Mouse (Mus musculus) cerebral cortex, adult 2 months (tissue): ENCODE data around the gene Atp2a3.

Experiments
- WGBS: fragments of 180-500 bp; shearing (Covaris S2); methylation state at CpG from one replicate; pipeline ENCODE4 v1.1.7; 2018; 5-methylcytosine and 5-hydroxymethylcytosine counted together

Atp2a3 gene

DNA sequence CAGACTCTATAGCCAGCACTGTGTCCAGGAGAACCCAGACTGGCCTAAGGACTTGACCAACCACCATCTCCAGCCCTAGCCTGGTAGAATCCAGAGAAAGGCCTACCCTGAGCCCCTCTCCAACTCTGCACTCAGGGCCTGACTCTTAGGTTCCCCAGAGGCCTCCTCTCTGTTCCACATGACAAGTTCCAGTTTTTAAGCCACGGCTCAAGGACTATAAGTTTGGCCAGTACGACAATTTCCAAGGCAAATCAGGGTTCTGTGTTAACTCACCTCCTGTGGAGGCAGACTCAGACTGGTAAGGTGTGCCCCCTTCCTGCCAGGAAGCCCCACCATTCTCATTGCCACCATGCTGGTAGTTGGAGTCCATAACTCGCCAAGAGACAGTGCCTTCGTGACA, 6.8 kb upstream of the Atp2a3 start:
- WGBS: 77% methylated on average over 4 of the region's 4 CpGs

DNA sequence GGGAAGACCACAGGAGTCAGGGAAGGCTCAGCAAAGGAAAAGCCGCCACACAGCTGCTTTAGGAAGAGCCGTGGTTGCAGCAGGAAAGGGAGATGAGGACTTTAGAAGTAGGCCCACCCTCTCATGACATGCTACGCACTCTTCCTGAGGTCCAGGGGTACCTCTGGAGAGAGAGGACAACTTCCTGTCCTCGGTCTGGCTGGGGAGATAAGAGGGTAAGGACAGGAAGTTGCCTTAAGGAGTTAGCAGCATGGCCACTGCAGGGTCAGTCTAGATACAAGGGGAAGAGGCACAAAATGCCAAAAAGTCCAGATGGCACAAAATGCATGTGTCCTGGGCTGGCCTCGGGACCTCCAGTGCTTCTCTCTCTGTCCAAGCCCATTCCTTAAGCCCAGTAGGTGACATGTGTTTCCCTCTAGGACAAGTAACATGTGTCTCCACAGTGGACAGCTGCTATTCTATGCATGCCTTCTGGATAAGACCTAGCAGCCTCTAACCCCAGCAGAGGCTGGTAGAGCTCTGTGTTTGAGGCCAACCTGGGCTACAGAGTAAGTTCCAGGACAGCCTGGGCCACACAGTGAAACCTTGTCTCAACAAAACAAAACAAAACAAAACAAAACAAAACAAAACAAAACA, 5.5 kb upstream of the Atp2a3 start:
- WGBS: 84% methylated on average over 5 of the region's 5 CpGs

DNA sequence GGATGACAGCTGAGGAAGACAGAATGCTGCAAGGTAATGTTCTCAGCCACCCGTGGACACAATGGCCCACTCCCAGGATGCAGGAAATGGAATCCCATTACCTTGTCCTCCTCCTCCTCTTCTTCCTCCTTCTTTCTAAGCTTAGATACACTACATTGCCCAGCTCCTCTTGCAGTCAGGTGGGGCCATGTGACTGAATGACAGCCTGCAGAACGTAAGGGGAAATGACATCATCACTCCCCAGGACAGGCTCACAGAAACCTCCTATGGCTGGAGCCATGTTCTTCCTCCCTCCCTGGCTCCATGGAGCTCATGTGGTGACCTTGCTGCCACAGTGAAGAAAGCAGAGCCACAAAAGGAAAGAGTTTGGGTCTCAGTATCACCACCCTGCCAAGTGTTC, 3.7 kb upstream of the Atp2a3 start:
- 67% methylated on average over 2 of the region's 2 CpGs for WGBS

DNA sequence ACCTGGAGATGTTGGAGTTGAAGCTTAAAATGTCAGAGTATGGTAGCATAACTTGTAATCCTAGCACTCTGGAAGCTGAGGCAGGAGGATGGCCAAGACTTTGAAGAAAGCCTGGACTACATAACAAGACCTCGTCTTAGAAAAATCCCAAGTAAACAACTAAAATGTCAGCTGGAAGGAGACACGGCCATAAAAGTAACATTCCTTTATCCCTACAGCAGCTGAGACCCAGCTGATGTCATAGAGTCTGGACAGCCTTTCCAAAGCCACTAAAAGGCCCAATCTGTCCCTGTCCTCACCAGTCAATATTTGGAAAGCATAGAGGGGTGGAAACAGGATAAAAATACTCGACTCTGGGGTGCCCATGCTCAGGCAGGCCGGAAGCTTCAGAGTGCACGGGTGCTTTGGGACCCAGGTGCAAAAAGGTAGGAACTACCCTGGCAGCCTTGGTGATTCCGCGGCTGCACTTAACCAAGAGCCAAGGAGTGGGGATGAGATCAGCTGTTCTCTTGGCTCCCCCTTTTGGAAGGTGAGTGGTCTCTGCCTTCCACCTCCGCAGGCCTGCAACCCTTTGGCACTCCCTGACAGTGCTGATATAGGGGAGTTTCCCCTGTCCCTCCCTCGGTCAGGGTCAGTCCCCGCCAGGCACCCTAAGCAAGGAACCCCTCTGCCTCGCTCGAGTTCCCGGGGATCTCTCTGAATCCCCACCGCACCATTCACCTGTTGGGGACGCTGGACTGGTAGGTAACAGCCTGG, 867 bp upstream of the Atp2a3 start:
- WGBS: 48% methylated on average over 15 of the region's 15 CpGs

DNA sequence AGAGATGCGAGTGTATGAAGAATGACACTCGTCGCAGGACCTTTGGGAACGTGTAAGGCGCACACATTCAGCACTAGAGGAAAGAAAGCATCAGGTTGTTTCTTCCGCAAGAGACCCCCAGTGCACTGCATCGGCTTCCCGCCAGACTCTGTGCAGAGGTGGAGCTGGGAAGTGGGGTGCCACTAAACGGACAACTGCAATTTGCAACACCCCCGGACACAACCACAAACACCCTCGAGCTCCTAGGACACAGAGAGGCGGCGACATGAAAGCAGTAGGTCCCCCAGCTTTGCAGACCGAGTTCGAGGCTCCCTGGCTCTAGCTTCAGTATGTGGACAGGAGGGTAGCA, 272 bp upstream of the Atp2a3 start:
- 17% methylated on average over 15 of the region's 15 CpGs for whole genome bisulfite sequencing

DNA sequence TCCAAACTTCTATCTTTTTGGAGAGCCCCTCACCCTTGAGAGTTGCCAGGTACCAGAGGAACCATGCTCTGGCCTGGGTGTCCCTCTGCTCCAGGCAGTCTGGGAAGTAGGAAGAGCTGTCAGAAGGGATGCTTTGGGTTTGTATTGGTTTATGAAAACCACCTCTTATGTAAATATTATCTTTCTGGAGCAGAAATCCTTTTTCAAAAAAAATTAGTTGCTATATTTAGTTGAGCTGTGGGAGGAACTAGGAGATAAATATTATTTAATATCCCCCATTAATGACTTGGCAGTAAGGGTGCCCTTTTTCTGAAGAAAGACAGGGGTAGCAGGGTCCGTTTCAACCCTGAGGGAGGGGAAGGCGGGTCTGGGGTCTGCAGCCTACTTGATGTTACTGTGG, 1.4 kb downstream of the Atp2a3 start:
- WGBS: 88% methylated on average over 2 of the region's 2 CpGs

DNA sequence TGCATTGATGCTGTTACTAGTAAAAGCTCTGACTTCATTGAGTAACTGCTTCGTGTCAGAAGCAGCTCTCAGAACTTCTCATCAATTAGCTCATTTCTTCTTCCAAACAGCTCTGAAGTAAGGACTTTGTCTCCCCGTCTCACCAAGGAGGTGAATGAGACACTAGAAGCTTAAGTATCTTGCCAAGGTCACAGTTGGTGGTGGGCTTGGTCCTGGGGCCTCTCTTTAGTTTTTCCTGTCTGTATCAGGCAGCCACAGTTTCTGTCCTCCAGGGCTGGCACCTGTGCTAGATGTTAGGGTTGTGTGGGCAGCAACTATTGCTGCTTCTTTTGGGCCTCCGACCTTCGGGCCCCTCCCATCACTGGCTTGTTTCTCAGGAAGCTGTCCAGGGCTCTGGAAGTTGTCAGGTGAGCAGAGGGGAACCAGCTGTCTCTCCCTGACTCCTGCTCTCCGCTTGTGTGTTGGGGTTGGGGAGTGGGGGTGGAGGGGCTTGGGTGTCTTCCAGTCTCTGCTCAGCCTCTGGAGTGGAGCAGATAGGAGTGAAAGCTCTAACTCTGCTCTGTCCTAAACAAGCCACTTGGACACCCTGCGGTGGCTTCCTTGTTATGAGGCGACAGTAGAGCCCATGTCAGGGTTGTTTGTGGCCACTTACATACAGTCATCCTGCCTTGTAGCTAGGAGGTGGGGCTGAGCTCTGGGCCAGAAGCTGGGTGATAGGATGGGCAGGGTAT, 2.3 kb downstream of the Atp2a3 start:
- 79% methylated on average over 7 of the region's 7 CpGs for WGBS

DNA sequence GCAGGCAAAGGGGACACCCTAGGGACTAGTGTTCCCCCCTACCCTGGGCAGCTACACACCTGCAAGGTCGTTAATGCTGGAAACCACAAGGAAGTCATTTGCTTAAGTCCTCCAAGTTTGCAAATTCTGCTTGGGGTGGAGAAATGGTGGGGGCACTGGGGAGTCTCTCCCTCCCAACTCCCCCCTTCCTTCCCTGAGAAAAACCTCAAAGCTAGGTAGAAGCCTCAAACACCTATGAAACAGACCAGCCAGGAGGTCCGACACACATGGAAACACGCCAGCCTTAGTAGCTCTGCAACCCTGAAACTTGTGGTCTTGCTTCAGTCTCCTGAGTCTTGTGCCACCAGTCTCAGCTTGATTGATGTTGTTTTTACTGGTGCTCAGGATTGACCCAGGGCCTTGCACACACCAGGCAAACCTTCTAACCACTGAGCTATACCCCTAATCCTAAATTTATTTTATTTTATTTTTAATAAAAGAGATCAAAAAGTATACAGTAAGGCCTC, 2.9 kb downstream of the Atp2a3 start:
- WGBS: 83% methylated on average over 3 of the region's 3 CpGs

DNA sequence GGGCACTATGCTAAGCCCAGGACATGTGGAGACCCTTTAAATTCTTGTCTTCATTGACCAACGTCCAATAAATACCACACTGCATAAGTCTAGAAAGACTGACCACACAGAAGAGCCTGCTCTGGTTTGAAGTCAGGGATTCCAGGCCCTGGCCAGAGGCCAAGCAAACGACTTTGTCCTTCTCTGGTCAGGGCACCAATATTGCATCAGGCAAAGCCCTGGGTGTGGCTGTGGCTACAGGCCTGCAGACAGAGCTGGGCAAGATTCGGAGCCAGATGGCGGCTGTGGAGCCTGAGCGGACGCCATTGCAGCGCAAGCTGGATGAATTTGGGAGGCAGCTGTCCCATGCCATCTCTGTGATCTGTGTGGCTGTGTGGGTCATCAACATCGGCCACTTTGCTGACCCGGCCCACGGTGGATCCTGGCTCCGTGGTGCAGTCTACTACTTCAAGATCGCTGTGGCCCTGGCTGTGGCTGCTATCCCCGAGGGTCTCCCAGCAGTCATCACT, 14.1 kb downstream of the Atp2a3 start:
- 84% methylated on average over 13 of the region's 13 CpGs for WGBS

DNA sequence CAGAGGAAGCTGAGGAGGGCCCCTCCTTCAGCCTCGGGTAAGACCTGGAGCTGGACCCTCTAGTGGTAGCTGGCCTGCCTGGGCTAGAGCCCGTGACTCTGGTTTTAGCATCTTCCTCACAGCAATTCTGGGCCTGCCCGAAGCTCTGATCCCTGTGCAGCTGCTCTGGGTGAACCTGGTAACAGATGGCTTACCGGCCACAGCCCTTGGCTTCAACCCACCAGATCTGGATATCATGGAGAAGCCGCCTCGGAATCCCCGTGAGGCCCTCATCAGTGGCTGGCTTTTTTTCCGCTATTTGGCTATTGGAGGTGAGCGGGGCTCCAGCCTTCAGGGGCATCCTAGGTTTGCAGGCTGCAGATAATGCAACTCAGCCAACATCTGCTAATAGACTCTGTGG, 21.5 kb downstream of the Atp2a3 start:
- WGBS: 91% methylated on average over 9 of the region's 9 CpGs

DNA sequence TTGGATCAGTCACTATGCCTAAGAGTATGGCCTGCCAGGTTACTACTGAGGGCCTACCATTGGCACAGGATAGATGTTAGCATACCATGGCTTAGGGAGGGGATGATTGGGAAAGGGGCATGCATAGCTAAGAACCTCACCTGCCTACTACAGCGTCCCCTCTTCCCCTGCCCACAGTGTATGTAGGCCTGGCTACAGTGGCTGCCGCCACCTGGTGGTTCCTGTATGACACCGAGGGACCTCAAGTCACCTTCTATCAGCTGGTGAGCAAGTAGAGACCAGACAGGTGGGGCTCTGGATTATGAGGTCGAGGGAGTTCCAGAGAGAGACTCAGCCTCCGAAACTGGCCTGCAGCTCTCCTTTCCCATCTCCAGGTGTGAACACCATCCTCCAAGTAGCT, 22.3 kb downstream of the Atp2a3 start:
- 66% methylated on average over 5 of the region's 5 CpGs for WGBS

DNA sequence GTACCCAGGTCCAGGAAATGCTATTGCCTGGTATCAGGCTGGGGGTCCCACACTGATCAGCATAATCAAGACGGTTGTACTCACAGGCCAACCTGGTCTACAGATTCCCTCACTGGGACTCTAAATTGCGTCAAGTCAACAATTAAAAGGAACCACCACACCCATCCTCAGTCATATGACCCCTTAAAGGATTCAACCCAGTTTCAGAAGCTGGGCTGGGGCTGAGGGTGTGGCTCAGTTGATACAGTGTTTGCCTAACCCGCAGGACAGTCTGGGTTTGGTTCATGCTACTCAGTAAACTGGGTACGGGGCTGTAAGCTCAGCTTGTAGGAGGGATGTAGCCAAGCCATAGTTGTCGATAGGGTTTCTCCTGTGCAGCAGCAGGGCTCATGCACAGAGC, 25.8 kb downstream of the Atp2a3 start:
- 85% methylated on average over 5 of the region's 5 CpGs for WGBS

DNA sequence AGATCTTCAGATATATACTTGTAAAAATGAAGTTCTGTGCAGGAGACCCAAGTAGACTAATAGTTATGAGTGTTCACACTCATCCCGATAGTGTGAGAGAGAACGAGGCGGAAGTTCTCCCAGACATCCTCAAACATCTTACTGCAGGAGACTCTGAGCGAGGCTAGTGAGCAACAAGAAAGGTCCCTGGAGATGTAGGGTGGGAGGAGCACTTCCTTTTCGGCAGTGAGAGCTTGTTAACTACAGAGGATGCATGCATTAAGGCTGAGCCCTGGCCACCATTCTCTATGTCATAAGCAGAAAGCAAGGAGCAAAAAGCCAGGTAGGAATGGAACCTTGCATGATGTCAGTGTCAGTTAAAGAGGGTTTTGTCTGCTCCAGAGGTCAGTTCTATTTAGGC, 26.3 kb downstream of the Atp2a3 start:
- 70% methylated on average over 5 of the region's 5 CpGs for WGBS

DNA sequence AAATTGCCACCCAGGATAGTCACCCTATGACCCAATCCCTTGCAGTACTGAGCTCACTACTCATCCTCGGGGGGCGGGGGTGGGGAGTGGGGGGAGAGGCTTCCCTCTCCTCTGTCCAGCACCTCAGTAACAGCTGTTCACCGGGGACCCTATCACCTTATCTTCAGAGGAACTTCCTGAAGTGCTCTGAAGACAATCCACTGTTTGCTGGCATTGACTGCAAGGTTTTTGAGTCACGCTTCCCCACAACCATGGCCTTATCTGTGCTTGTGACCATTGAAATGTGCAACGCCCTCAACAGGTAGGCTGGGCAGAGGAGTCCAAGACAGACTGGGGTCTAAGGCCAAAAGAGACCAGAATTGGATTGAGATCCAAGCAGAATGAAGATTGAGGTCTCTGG, 26.8 kb downstream of the Atp2a3 start:
- 72% methylated on average over 5 of the region's 5 CpGs for WGBS

DNA sequence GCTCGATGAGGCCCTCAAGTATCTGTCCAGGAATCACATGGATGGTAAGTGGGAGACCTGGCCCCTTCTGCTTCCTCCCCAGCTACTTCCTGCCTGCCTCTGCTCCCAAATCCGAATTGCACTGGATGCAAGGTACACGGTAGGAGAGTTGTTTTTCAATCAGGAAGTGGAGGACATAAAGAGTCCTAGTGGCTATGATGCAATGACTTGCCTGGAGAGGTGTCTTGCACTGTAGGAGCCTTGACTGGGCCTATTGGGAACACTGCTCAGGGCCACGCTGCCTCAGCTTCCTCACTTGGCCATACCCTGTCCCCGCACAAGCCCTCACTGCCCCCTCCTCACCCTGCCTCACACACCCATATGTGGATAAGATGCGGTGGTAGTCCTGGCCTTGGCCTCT, 28.1 kb downstream of the Atp2a3 start:
- 92% methylated on average over 6 of the region's 6 CpGs for WGBS

DNA sequence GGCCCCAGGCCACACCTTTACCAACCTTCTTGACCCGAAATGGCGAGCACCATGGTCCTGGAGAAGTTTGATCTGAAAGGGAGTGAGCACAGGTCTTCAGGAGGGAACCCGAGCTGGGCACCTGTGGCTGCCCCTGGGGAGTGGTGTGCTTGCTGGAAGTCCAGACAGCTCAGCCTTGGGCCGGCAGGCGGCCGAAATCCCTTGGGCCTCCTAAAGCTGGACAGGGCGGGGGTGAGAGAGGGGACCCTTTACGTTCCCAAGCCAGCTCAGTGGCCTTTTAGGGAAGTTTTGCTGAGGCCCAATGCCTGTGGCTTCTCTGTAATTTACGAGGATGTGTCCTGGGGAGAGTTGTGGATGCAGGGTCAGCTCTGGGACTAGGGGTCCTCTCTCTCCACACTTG, 29.7 kb downstream of the Atp2a3 start:
- 95% methylated on average over 9 of the region's 9 CpGs for WGBS

DNA sequence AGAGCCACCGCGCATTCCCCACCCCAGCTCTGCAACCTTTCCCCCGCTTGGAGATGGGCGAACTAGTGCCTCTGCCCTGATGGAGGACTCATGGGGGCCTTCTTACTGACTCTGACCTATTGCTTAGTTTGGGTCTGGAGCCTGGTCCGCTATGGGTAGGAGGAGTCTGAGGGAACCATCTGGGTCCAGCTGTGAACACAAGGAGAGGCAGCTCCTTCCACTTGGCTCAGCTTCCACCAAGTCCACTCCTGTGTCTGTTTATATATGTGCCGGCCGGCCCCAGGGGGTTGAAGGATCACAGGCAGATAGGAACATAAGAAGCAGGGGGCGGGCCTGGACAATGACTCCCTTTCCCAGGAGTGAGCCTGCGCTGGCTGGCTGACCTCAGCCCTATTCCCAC, 31.0 kb downstream of the Atp2a3 start:
- WGBS: 79% methylated on average over 9 of the region's 9 CpGs

DNA sequence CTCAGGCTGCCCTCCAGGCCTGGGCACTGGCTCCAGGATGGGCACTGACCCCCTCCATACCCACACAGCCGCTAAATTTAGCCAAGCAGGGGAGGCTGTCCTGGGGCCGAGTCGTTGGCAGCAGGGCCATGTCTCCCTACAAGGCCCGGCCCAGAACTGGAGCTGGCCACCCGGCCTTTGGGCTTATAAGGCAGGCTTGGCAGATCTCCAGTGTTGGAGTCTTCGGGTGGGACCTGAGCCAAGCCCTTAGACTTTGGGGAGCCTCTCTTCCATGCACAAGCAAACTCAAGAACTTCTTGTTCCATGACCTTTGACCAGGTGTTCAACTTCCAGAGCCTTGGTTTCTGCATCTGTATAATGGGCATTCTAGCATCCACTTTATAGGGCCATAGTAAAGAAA, 35.4 kb downstream of the Atp2a3 start:
- 77% methylated on average over 6 of the region's 6 CpGs for WGBS

DNA sequence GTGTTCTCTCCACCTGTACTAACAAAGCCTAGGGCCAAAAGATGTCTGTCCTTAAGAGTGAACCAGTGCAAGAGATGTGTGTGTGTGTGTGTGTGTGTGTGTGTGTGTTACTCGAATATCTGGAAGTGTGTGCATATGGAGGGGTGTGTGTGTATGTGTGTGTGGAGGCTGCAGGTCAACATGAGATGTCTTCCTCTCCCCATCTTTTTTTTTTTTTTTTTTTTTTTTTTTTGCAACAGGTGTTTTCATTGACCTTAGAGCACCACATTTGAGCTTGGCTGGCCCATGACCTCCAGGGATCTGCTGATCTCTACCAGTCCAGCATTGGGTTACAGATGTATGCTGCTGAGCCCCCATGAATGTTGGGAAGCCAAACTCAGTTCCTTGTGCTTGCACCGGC, 35.8 kb downstream of the Atp2a3 start:
- WGBS: 91% methylated on average over 2 of the region's 2 CpGs

DNA sequence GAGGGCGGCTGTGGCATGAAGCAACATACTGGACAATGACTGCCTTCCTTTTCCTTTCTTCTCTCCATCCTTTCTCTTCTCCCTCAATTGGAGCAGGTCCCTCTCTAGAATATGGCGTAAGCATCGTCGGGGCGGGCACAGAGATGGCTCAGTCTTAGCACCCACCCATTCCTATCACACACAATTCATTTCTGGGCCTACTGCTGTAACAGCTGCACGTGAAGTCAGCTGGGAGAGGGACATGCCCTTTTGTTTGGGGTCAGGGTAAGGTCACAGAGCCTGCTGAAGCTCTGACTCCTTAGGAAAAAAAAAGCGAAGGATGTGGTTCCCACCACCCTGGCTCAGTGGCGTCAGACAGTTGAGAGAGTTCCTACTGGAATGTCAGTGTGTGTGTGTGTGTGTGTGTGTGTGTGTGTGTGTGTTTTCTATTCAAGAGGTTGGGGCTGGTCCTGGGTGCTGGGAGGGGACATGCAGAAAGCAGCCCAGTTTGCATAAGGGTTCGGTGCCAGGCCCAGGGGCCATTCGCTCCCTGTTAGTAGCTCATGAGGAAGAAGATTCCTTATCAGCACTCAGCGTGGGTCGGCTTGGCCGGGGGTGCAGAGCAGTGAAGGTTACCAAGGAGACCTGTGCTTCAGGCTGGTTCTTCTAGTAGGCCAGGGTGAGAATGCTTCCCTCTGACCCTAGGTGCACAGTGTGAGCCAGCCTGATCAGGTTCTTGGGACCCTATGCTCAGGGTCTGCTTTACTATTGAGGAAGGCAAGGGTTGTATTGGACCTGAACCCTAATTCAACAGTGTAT, 36.8 kb downstream of the Atp2a3 start:
- WGBS: 90% methylated on average over 13 of the region's 13 CpGs

DNA sequence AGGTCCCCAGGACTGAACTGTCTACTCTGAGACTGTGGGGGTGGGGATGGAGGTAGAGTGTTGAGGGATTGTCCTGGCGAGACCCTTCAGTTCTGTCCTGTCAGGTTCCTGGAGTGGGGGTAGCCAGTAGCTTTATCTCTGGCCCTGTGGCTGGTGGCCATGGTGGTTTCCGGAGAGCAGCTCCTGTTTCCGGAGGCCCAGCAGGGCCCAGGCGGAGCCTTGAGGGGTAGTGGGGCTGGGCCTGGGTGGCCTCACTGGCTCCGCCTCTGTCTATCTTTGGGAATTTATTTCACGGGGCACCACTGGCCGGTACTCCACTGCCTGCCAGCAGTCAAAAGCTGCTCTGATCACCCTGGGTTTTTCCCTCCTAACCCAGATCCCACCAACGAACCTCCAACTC, 37.8 kb downstream of the Atp2a3 start, which contains the start of gene P2rx1:
P2rx1 (plus strand) TSS at position 333 of the 400 bp plus-strand sequence.
- 52% methylated on average over 8 of the region's 8 CpGs for WGBS

DNA sequence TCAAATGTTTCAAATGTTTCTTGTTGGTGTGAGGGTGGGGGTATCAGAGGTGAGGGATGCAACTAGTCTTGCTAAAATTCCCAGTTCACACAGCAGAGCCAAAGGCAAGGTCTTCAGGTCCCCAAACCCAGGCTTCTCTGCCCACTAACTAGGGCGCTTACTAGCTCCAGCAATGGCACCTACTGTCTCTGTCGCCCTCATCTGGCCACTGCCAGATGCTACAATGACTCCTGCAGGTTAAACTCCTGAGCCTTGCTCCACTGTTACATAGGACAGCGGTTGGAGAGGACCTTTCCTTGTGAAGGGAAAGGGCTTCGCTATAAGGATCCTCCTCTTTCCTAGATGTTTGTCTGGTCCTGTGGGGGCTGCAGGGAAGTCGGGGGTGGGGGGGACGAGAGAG, 40.1 kb downstream of the Atp2a3 start:
- WGBS: 26% methylated on average over 6 of the region's 6 CpGs
